Mouse (Mus musculus) MEL (cell line): Measurements from ENCODE around the gene Gxylt2. TPM values are rescaled to one million over a fixed set of nuclear protein-coding genes. Genes with fewer than 3 reads are reported as not detected.

Experiments
- DNase-seq: peaks from one replicate; pipeline ENCODE4 v3.0.0; 2011; ENCODE audit warnings: low read depth, low spot score
- H3K27ac ChIP-seq: 2 replicates; pipeline ENCODE4 v1.5.1; 2012; ENCODE audit warnings: low read depth, mild to moderate bottlenecking, control low read depth, low read length, moderate library complexity; ENCODE audit not compliant: control insufficient read depth
- H3K27me3 ChIP-seq, 2 experiments: fragments of 150-350 bp in 1 of 2; sonication (generic) in 1 of 2; 2 replicates each; pipeline ENCODE4 v1.6.1; 2012; ENCODE audit warnings: low read length in 2 of 2, mild to moderate bottlenecking in 2 of 2, improper control_type of control experiment in 1 of 2, moderate library complexity in 1 of 2; ENCODE audit not compliant: insufficient read depth in 2 of 2, control insufficient read depth in 1 of 2
- H3K36me3 ChIP-seq, 2 experiments: 2 replicates each; pipeline ENCODE4 v1.6.1; 2012 to 2014; ENCODE audit warnings: low read length in 2 of 2, improper control_type of control experiment in 1 of 2, inconsistent platforms in 1 of 2, mild to moderate bottlenecking in 1 of 2; ENCODE audit not compliant: insufficient read depth in 2 of 2, control insufficient read depth in 1 of 2
- H3K4me1 ChIP-seq, 2 experiments: fragments of 150-350 bp in 1 of 2; sonication (generic) in 1 of 2; 2 replicates each; pipeline ENCODE4 v1.6.1; 2012; ENCODE audit warnings: low read length in 2 of 2, improper control_type of control experiment in 1 of 2, mild to moderate bottlenecking in 1 of 2; ENCODE audit not compliant: insufficient read depth in 2 of 2, control insufficient read depth in 1 of 2
- H3K4me3 ChIP-seq, 2 experiments: fragments of 150-350 bp in 1 of 2; sonication (generic) in 1 of 2; 2 replicates each; pipeline ENCODE4 v1.5.1; 2012; ENCODE audit warnings: low read depth in 2 of 2, low read length in 2 of 2, mild to moderate bottlenecking in 2 of 2, moderate library complexity in 2 of 2, control low read depth in 1 of 2, improper control_type of control experiment in 1 of 2; ENCODE audit not compliant: control insufficient read depth in 1 of 2, insufficient read depth in 1 of 2
- H3K79me2 ChIP-seq: 2 replicates; pipeline ENCODE4 v1.6.1; 2012; ENCODE audit warnings: mild to moderate bottlenecking, low read length, moderate library complexity; ENCODE audit not compliant: control insufficient read depth, poor library complexity, insufficient read depth
- H3K9ac ChIP-seq: 2 replicates; pipeline ENCODE4 v1.6.1; 2012; ENCODE audit warnings: low read depth, mild to moderate bottlenecking, control low read depth, low read length, moderate library complexity; ENCODE audit not compliant: control insufficient read depth, poor library complexity, severe bottlenecking
- H3K9me3 ChIP-seq: fragments of 150-350 bp; sonication (generic); replicated peaks from 2 replicates; pipeline ENCODE4 v1.6.1; 2012; ENCODE audit warnings: mild to moderate bottlenecking, low read length, improper control_type of control experiment, moderate library complexity; ENCODE audit not compliant: insufficient read depth
- BHLHE40 ChIP-seq: IDR thresholded peaks from 2 replicates; pipeline ENCODE4 v1.6.1; 2012; ENCODE audit warnings: low read depth, mild to moderate bottlenecking, inconsistent platforms, low read length, improper control_type of control experiment, borderline replicate concordance
- CHD1 ChIP-seq: IDR thresholded peaks from 2 replicates; pipeline ENCODE4 v1.6.1; 2012; ENCODE audit warnings: low read depth, mild to moderate bottlenecking, inconsistent platforms, low read length, improper control_type of control experiment
- CTCF ChIP-seq, 3 experiments: IDR thresholded peaks in 2 of 3; conservative IDR thresholded peaks in 1 of 3; 2 replicates each; pipeline ENCODE4 v1.5.1; 2011 to 2012; ENCODE audit warnings: low read length in 3 of 3, low read depth in 2 of 3, mild to moderate bottlenecking in 2 of 3, improper control_type of control experiment in 1 of 3, inconsistent platforms in 1 of 3, mixed read lengths in 1 of 3, moderate library complexity in 1 of 3; ENCODE audit not compliant: control insufficient read depth in 1 of 3, insufficient read depth in 1 of 3, poor library complexity in 1 of 3, severe bottlenecking in 1 of 3
- E2F4 ChIP-seq: IDR thresholded peaks from 2 replicates; pipeline ENCODE4 v1.6.1; 2011; ENCODE audit warnings: low read depth, low read length, improper control_type of control experiment, borderline replicate concordance
- EP300 ChIP-seq, 2 experiments: IDR thresholded peaks; 2 replicates each; pipeline ENCODE4 v1.6.1; 2011; ENCODE audit warnings: improper control_type of control experiment in 2 of 2, low read length in 2 of 2, low read depth in 1 of 2, mild to moderate bottlenecking in 1 of 2
- JUND ChIP-seq: IDR thresholded peaks from 2 replicates; pipeline ENCODE4 v1.6.1; 2011; ENCODE audit warnings: low read depth, mild to moderate bottlenecking, improper control_type of control experiment, low read length
- MAFK ChIP-seq: IDR thresholded peaks from 2 replicates; pipeline ENCODE4 v1.6.1; 2011; ENCODE audit warnings: low read depth, mild to moderate bottlenecking, low read length, improper control_type of control experiment, borderline replicate concordance
- MAX ChIP-seq: IDR thresholded peaks from 2 replicates; pipeline ENCODE4 v1.6.1; 2011; ENCODE audit warnings: low read length, improper control_type of control experiment
- MXI1 ChIP-seq: IDR thresholded peaks from 2 replicates; pipeline ENCODE4 v1.6.1; 2011; ENCODE audit warnings: mild to moderate bottlenecking, low read depth, low read length, improper control_type of control experiment
- MYB ChIP-seq: IDR thresholded peaks from 2 replicates; pipeline ENCODE4 v1.6.1; 2011; ENCODE audit warnings: mild to moderate bottlenecking, low read depth, low read length, improper control_type of control experiment
- NELFE ChIP-seq: IDR thresholded peaks from 2 replicates; pipeline ENCODE4 v1.6.1; 2011; ENCODE audit warnings: low read depth, low read length, improper control_type of control experiment
- POLR2A ChIP-seq, 2 experiments: IDR thresholded peaks; 2 replicates each; pipeline ENCODE4 v1.6.1; 2011 to 2012; ENCODE audit warnings: low read length in 2 of 2, mild to moderate bottlenecking in 2 of 2, control low read depth in 1 of 2, improper control_type of control experiment in 1 of 2, low read depth in 1 of 2, moderate library complexity in 1 of 2; ENCODE audit not compliant: control insufficient read depth in 1 of 2, insufficient read depth in 1 of 2, poor library complexity in 1 of 2
- POLR2AphosphoS2 ChIP-seq: IDR thresholded peaks from 2 replicates; pipeline ENCODE4 v1.6.1; 2011; ENCODE audit warnings: low read length, improper control_type of control experiment
- POLR2AphosphoS5 ChIP-seq: IDR thresholded peaks from 2 replicates; pipeline ENCODE4 v1.6.1; 2012; ENCODE audit warnings: low read depth, borderline replicate concordance, mild to moderate bottlenecking, inconsistent platforms, low read length, moderate library complexity, mixed read lengths
- RAD21 ChIP-seq: IDR thresholded peaks from 2 replicates; pipeline ENCODE4 v1.6.1; 2011; ENCODE audit warnings: mild to moderate bottlenecking, low read depth, low read length, improper control_type of control experiment
- SMC3 ChIP-seq: IDR thresholded peaks from 2 replicates; pipeline ENCODE4 v1.6.1; 2011; ENCODE audit warnings: low read depth, low read length, improper control_type of control experiment
- TAL1 ChIP-seq: IDR thresholded peaks from 2 replicates; pipeline ENCODE4 v1.6.1; 2012; ENCODE audit warnings: mild to moderate bottlenecking, inconsistent platforms, low read length, moderate library complexity, mixed read lengths
- USF1 ChIP-seq: IDR thresholded peaks from 2 replicates; pipeline ENCODE4 v1.6.1; 2014; ENCODE audit warnings: low read depth, mild to moderate bottlenecking, inconsistent platforms, low read length, improper control_type of control experiment, moderate library complexity
- USF2 ChIP-seq, 2 experiments: IDR thresholded peaks; 2 replicates each; pipeline ENCODE4 v1.6.1; 2011 to 2012; ENCODE audit warnings: improper control_type of control experiment in 2 of 2, low read length in 2 of 2, borderline replicate concordance in 1 of 2, inconsistent platforms in 1 of 2, low read depth in 1 of 2, mild to moderate bottlenecking in 1 of 2; ENCODE audit not compliant: insufficient read depth in 1 of 2
- ZNF384 ChIP-seq: IDR thresholded peaks from 2 replicates; pipeline ENCODE4 v1.6.1; 2012; ENCODE audit warnings: low read depth, mild to moderate bottlenecking, inconsistent platforms, low read length, improper control_type of control experiment
- polyA plus RNA-seq, 2 experiments: library from polyadenylated mRNA; stranded (reverse) in 1 of 2; unstranded in 1 of 2; fragments of >175 nt in 1 of 2; fragments of >200 nt in 1 of 2; gene quantifications; 2 replicates each; pipeline versions ENCODE4 v1.2.1 to v1.2.4; 2012; ENCODE audit warnings: low replicate concordance in 2 of 2, low read depth in 1 of 2; ENCODE audit not compliant: insufficient read length in 2 of 2, insufficient read depth in 1 of 2, missing spikeins in 1 of 2
- total RNA-seq: library from RNA; depleted of rRNA; stranded (reverse); fragments of 300-350 nt; gene quantifications from 2 replicates; pipeline ENCODE4 v1.2.3, GENCODE M21; 2012

Gene Gxylt2
- total and polyA plus RNA-seq, 3 experiments, result not detected

DNA sequence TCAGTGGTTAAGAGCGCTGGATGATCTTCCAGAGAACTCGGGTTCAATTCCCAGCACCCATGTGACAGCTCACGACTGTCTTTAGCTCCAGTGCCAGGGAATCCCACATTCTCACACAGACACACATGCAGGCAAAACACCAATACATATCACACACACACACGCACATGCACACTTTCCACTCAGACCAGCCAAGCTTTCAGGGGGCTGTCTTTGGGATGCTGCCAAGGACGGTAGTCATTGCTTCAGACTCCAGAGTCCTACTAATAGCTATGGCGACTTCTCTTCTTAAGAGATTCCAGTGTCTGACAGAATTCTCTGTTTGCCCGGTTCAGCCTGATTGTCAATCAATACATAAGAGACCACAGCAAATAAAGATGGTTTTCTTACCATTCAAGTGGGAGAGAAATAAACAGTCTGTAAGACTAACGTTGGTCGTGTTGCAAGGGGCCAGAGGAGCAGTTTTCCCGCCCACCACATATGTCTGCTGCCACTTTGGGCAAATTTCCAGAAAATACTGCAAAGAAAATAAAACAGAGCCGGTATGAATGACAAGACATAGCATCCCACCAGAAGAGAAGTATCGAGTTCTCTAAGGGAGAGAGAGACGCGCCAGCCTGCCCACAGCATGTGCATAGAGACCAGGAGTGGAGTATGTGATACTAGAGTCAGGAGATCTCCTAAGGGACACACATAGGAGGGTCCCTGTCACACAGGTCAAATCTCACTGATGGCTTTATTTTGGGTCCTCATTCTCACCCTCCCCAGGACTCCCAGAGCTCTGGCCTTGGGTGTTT lies 88.6 kb downstream of the Gxylt2 start:
- H3K27me3 ChIP-seq, result no peaks in the 10 kb centered on the region
- H3K4me3 ChIP-seq, result no peak overlapping the region
- TF ChIP-seq NELFE, result no peak
- no peak for TF ChIP-seq SMC3
- TF ChIP-seq E2F4, result no peak
- no peak for TF ChIP-seq USF1
- no peak for TF ChIP-seq MXI1
- no peak for TF ChIP-seq TAL1
- no peak for TF ChIP-seq POLR2AphosphoS5
- TF ChIP-seq BHLHE40, result no peak
- TF ChIP-seq EP300 (IDR thresholded peaks at IDR 0.05; ENCODE audit: low read depth in 1 of 2, low read length in 2 of 2), result no peak
- no peaks in the 10 kb centered on the region for H3K4me1 ChIP-seq
- no peak for DNase-seq
- H3K9me3 ChIP-seq, result no peaks in the 10 kb centered on the region
- no peaks in the 10 kb centered on the region for H3K79me2 ChIP-seq
- H3K27ac ChIP-seq, result no peak overlapping the region
- H3K9ac ChIP-seq, result no peak overlapping the region
- no peaks in the 10 kb centered on the region for H3K36me3 ChIP-seq

DNA sequence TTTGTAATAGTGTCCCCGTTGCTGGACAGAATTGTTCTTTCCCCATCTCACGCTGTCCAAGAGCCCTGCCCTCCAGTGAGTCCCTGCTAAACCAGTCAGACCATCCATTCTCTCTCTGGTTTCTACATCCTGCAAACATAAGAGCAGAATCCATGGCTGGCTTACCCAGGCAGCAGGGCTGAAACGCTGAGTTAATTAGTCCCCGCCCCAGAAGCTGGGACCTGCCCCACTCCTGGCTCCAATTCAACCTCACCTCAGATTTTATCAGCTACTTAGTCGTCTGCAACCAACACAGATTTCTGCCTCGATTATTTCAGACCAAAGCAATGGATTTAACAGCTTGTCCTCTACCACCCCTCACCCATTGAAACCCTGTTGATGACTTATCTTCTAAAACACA lies 91.3 kb downstream of the Gxylt2 start:
- Histone ChIP-seq H3K79me2 (no peaks in the 10 kb centered on the region), H3K9me3 (no peaks in the 10 kb centered on the region)
- TF ChIP-seq MAX (no peak), USF2 (IDR thresholded peaks at IDR 0.05; ENCODE audit: borderline replicate concordance in 1 of 2, insufficient read depth in 1 of 2, low read depth in 1 of 2, low read length in 2 of 2) (no peak), MYB (no peak), POLR2A (IDR thresholded peaks at IDR 0.05; ENCODE audit: control insufficient read depth in 1 of 2, insufficient read depth in 1 of 2, low read depth in 1 of 2, low read length in 2 of 2, poor library complexity in 1 of 2) (no peak), NELFE (no peak), EP300 (IDR thresholded peaks at IDR 0.05; ENCODE audit: low read depth in 1 of 2, low read length in 2 of 2) (no peak), CHD1 (no peak), POLR2AphosphoS2 (no peak), JUND (no peak), E2F4 (no peak), BHLHE40 (no peak), MAFK (no peak), CTCF (IDR thresholded peaks at IDR 0.05 in 2 of 3, conservative IDR thresholded peaks at IDR 0.05 in 1 of 3; ENCODE audit: control insufficient read depth in 1 of 3, insufficient read depth in 1 of 3, low read depth in 2 of 3, low read length in 3 of 3, poor library complexity in 1 of 3, severe bottlenecking in 1 of 3) (no peak), ZNF384 (no peak), SMC3 (no peak), RAD21 (no peak)

More for the DNA sequence above, 91.3 kb downstream of the Gxylt2 start:
- DNase-seq, result no peak
- Histone ChIP-seq H3K27ac (no peak overlapping the region), H3K9ac (no peak overlapping the region), H3K27me3 (no peaks in the 10 kb centered on the region), H3K4me1 (no peaks in the 10 kb centered on the region), H3K4me3 (no peak overlapping the region), H3K36me3 (no peaks in the 10 kb centered on the region)
